8 mouse cellular contexts compared by ENCODE assay signal in the genomic region with DNA sequence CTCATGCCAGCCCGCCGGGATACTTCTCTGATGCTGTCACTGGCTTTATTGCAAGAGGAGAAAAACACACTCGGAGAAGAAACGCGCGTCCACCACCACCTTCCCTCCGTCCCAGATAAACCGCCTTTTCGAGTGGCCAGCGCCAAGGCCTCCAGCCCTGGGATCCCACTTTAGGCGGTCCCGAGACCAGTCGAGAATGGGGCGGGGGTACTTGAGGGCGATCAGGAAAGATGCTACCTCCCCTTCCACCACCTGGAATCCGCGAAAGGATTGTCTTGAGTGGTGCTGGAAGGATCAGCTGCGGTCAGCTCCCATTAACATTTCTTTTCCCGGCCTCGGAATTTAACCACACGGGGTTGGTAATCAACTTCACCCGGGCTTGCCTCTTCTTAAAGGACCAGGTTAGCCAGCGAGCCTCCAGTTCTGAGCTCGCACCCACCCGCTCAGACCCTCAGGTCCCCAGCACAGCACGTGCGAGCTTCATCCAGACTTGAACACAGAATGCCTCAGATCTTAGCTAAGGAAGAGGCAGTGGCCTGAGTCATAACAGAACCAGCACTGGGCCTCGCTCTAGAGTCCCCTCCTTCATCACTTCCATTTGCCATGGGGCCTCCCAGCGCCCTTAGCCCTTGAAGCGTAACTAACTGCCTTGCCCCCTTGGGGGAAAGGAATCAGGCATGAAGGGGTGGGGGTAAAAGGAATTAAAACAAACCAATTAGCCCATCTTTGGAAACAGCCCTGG.
DNase-seq lines count a peak whose midpoint lies in the region; ATAC-seq lines count a peak whose summit lies in the region.

No protein-coding gene starts in this region.

- peak overlapping the region; percentile 98 for H3K4me2 ChIP-seq in forebrain, embryonic 15.5 days (replicated peaks)

- H3K9ac ChIP-seq in forebrain, embryonic 15.5 days (replicated peaks): peak overlapping the region; percentile 60

- DNase-seq in kidney, adult 11 months: peak; percentile 52
- DNase-seq in kidney, adult 18-20 months: no peak
- peak; percentile 39 for DNase-seq in kidney, postnatal 10 days
- no peak for DNase-seq in ovary, postnatal 10 days (ENCODE audit: low spot score)
- DNase-seq in gastrocnemius, adult 8-10 months (ENCODE audit: low spot score in 2 of 2): no peak
- DNase-seq in urinary bladder, postnatal 10 days (ENCODE audit: low spot score): no peak

- 7% methylated on average over 30 of the region's 30 CpGs for WGBS in forebrain, embryonic 15.5 days

- no peaks in the 10 kb centered on the region for H3K36me3 ChIP-seq in forebrain, embryonic 15.5 days

- H3K27me3 ChIP-seq in forebrain, embryonic 15.5 days: peaks cover 32% of the 10 kb centered on the region; the same call in 1 of the 2 replicates

- H3K27ac ChIP-seq in forebrain, embryonic 15.5 days (replicated peaks): no peak overlapping the region

- peak; percentile 7; the same call in 1 of the 2 replicates for ATAC-seq in forebrain, embryonic 15.5 days (replicated peaks)
- ATAC-seq in monocyte, adult 5-6 weeks (replicated peaks; ENCODE audit: insufficient number of reproducible peaks, low FRiP score, low TSS enrichment, poor library complexity, severe bottlenecking): 0 out of 2 replicates have a peak, but pooled peaks have one; percentile 27

- peaks cover 27% of the 10 kb centered on the region for H3K4me1 ChIP-seq in forebrain, embryonic 15.5 days

- no peaks in the 10 kb centered on the region for H3K9me3 ChIP-seq in forebrain, embryonic 15.5 days

- H3K4me3 ChIP-seq in forebrain, embryonic 15.5 days: peak overlapping the region; percentile 56

Comparison
In these comparisons a context has a peak if more than half of its experiments do, and no peak if none do; other contexts are left out.
1. DNase-seq: peak in kidney, adult 11 months (single experiment) and kidney, postnatal 10 days (single experiment); none in kidney, adult 18-20 months (single experiment), ovary, postnatal 10 days (single experiment), gastrocnemius, adult 8-10 months (0 of 2) and urinary bladder, postnatal 10 days (single experiment).